Mouse (Mus musculus): Measurements from ENCODE around the gene Phldb2.

DNA sequence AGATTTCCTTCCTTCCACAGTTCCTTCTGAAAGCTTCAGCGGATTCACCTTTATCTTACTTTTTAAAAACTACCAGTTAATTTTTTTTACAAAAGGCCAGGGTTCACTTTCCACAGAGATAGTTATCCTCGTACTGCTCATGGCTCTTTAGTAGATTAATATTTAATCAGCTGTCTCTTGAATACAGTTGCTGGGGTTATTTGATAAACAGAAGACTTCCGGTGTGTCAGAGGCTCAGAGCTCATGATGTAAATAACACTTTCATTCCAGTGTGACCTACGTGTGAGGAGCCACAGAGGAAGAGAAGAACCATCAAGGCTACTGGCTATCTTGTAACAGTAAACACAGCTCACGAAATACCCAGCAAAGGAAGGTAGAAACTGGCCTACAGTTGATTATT lies 13.2 kb upstream of the Phldb2 start:
- no peak for TF ChIP-seq CTCF (IDR thresholded peaks at IDR 0.05; ENCODE audit: low read depth)
- peak; percentile 11; the same call in 1 of the 2 replicates for TF ChIP-seq EP300 (IDR thresholded peaks at IDR 0.05; ENCODE audit: low read depth)

All from liver, postnatal 0 days (tissue).